In the genomic region with DNA sequence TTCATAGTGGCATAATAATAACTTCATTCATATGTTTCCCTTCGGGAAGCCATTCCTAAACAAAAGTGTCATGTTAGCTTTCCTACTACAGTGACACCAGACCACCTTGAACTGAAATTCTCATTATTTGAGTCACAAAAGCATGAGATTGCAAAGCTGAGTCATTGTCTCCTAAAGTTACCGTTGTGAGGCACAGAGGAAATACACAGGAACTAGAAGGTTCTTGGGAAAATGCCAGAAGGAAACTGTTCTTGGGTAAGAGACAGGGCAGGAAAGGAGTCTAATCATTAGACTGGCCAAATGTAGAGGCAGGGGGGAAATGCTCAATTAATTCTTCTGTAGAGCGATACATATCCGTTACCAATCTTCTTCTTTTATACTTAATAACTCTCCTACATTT, we compare ENCODE assay signal across 28 mouse cellular contexts.
A peak's percentile ranks its signal among the peaks of the same experiment; 100 is the strongest.
DNase-seq lines count a peak whose midpoint lies in the region; ATAC-seq and TF ChIP-seq lines count a peak whose summit lies in the region.
"Had no signal": no experiment of that assay in that cellular context is flagged by ENCODE, and none has a peak within 500 bp of the region (broad histone marks: within the 10 kb centered on the region; RNA-seq: fewer than 3 reads in every experiment).

No protein-coding gene starts in this region.

- H3K4me1 ChIP-seq in kidney, postnatal 0 days (replicated peaks; ENCODE audit: insufficient read depth, low read length): no peaks in the 10 kb centered on the region
- H3K4me1 ChIP-seq in lung, adult 2 months (ENCODE audit: control insufficient read depth, insufficient read depth, low read length): peaks cover 2% of the 10 kb centered on the region; the same call in 1 of the 2 replicates
- H3K4me1 ChIP-seq in MEL (ENCODE audit: control insufficient read depth in 1 of 2, insufficient read depth in 2 of 2, low read length in 2 of 2): no peaks in the 10 kb centered on the region
- H3K4me1 ChIP-seq: embryonic facial prominence, embryonic 13.5 days; heart, embryonic 12.5 days; hindbrain, embryonic 13.5 days; limb, embryonic 12.5 days; neural tube, embryonic 12.5 days had no signal

- H3K27me3 ChIP-seq in kidney, postnatal 0 days (ENCODE audit: insufficient read depth, low read length): no peaks in the 10 kb centered on the region
- H3K27me3 ChIP-seq in MEL (ENCODE audit: control insufficient read depth in 1 of 2, insufficient read depth in 2 of 2, low read length in 2 of 2): no peaks in the 10 kb centered on the region
- H3K27me3 ChIP-seq: embryonic facial prominence, embryonic 13.5 days; heart, embryonic 12.5 days; hindbrain, embryonic 13.5 days; limb, embryonic 12.5 days; neural tube, embryonic 12.5 days had no signal

- peak; percentile 56 for DNase-seq in kidney, postnatal 0 days (ENCODE audit: low spot score)
- DNase-seq in kidney, adult 8-10 months: no peak
- DNase-seq in lung, postnatal 10 days: peak; percentile 8
- DNase-seq in lung, adult 2 months: no peak
- DNase-seq in MEL (ENCODE audit: low read depth, low spot score): peak; percentile 3
- DNase-seq in lung, postnatal 36 days: peak; percentile 28
- no peak for DNase-seq in left cerebral cortex, adult 11 months (ENCODE audit: low spot score)
- DNase-seq in spleen, postnatal 36 days (ENCODE audit: low spot score in 2 of 2): no peak
- DNase-seq: adrenal gland, adult 2 months; cerebellum, adult 9-10 months; embryo, embryonic 11 days; heart, adult 2 months; heart, postnatal 4 days; layer of hippocampus, adult 9-11 months; thymus, postnatal 4 days had no signal

- ATAC-seq in kidney, postnatal 0 days (replicated peaks; ENCODE audit: low FRiP score, low read depth): no peak
- ATAC-seq: activated CD4-positive, CD25-positive, alpha-beta regulatory T cell, adult 4 months; forebrain, embryonic 16.5 days; intestine, embryonic 16.5 days; midbrain, embryonic 16.5 days had no signal

- TF ChIP-seq RAD21 in MEL (IDR thresholded peaks at IDR 0.05; ENCODE audit: low read depth, low read length): no peak

- H3K27ac ChIP-seq in kidney, postnatal 0 days: no peak overlapping the region
- H3K27ac ChIP-seq in MEL (ENCODE audit: control insufficient read depth, low read depth, low read length): no peak overlapping the region
- H3K27ac ChIP-seq: embryonic facial prominence, embryonic 13.5 days; heart, adult 2 months; hindbrain, embryonic 13.5 days; limb, embryonic 12.5 days; neural tube, embryonic 12.5 days had no signal

- TF ChIP-seq EP300 in MEL (IDR thresholded peaks at IDR 0.05; ENCODE audit: low read depth in 1 of 2, low read length in 2 of 2): no peak

- no peak overlapping the region for H3K4me3 ChIP-seq in kidney, postnatal 0 days (replicated peaks; ENCODE audit: low read depth, low read length)
- no peak overlapping the region for H3K4me3 ChIP-seq in lung, adult 2 months (replicated peaks; ENCODE audit: extremely low read depth, low read depth, low read length)
- H3K4me3 ChIP-seq in MEL (ENCODE audit: control insufficient read depth in 1 of 2, insufficient read depth in 1 of 2, low read depth in 2 of 2, low read length in 2 of 2): no peak overlapping the region
- H3K4me3 ChIP-seq: embryonic facial prominence, embryonic 13.5 days; erythroblast, embryonic 14.5 days; heart, adult 2 months; heart, embryonic 12.5 days; hindbrain, embryonic 13.5 days; limb, embryonic 12.5 days; myocyte; neural tube, embryonic 12.5 days had no signal

- WGBS in kidney, postnatal 0 days: 60% methylated on average over 4 of the region's 4 CpGs
- WGBS in lung, adult 2 months: 44% methylated on average over 4 of the region's 4 CpGs

- no peak overlapping the region for H3K9ac ChIP-seq in kidney, postnatal 0 days (ENCODE audit: low read depth, low read length)
- H3K9ac ChIP-seq in MEL (ENCODE audit: control insufficient read depth, low read depth, low read length, poor library complexity, severe bottlenecking): no peak overlapping the region
- H3K9ac ChIP-seq: embryonic facial prominence, embryonic 13.5 days; heart, embryonic 12.5 days; hindbrain, embryonic 13.5 days; limb, embryonic 12.5 days; neural tube, embryonic 12.5 days had no signal

- no peaks in the 10 kb centered on the region for H3K9me3 ChIP-seq in kidney, postnatal 0 days (replicated peaks; ENCODE audit: low read length)
- no peaks in the 10 kb centered on the region for H3K9me3 ChIP-seq in MEL (replicated peaks; ENCODE audit: insufficient read depth, low read length)
- H3K9me3 ChIP-seq: embryonic facial prominence, embryonic 13.5 days; G1E; heart, embryonic 12.5 days; hindbrain, embryonic 13.5 days; limb, embryonic 12.5 days; neural tube, embryonic 12.5 days had no signal

- TF ChIP-seq CTCF in kidney, postnatal 0 days (IDR thresholded peaks at IDR 0.05; ENCODE audit: low read depth): no peak
- TF ChIP-seq CTCF in lung, adult 2 months (IDR thresholded peaks at IDR 0.05; ENCODE audit: insufficient read depth, low read length): no peak
- no peak for TF ChIP-seq CTCF in MEL (IDR thresholded peaks at IDR 0.05 in 2 of 3, conservative IDR thresholded peaks at IDR 0.05 in 1 of 3; ENCODE audit: control insufficient read depth in 1 of 3, insufficient read depth in 1 of 3, low read depth in 2 of 3, low read length in 3 of 3, poor library complexity in 1 of 3, severe bottlenecking in 1 of 3)

- H3K79me2 ChIP-seq in MEL (ENCODE audit: control insufficient read depth, insufficient read depth, low read length, poor library complexity): no peaks in the 10 kb centered on the region

- no peak overlapping the region for H3K4me2 ChIP-seq in kidney, postnatal 0 days (ENCODE audit: low read length)
- H3K4me2 ChIP-seq: embryonic facial prominence, embryonic 13.5 days; heart, embryonic 12.5 days; hindbrain, embryonic 13.5 days; limb, embryonic 12.5 days; midbrain, embryonic 11.5 days; neural tube, embryonic 12.5 days had no signal

- TF ChIP-seq POLR2A in lung, adult 2 months (IDR thresholded peaks at IDR 0.05; ENCODE audit: borderline replicate concordance, extremely low read depth, low read depth, low read length): no peak
- no peak for TF ChIP-seq POLR2A in MEL (IDR thresholded peaks at IDR 0.05; ENCODE audit: control insufficient read depth in 1 of 2, insufficient read depth in 1 of 2, low read depth in 1 of 2, low read length in 2 of 2, poor library complexity in 1 of 2)

- no peaks in the 10 kb centered on the region for H3K36me3 ChIP-seq in kidney, postnatal 0 days (ENCODE audit: insufficient read depth, low read length)
- H3K36me3 ChIP-seq in MEL (ENCODE audit: control insufficient read depth in 1 of 2, insufficient read depth in 2 of 2, low read length in 2 of 2): no peaks in the 10 kb centered on the region
- H3K36me3 ChIP-seq: embryonic facial prominence, embryonic 13.5 days; G1E; heart, embryonic 12.5 days; hindbrain, embryonic 13.5 days; limb, embryonic 12.5 days; neural tube, embryonic 12.5 days had no signal

TF ChIP-seq in MEL, 35 proteins besides CTCF, POLR2A, EP300 and RAD21:
- TF ChIP-seq BHLHE40 (IDR thresholded peaks at IDR 0.05; ENCODE audit: borderline replicate concordance, low read depth, low read length) (no peak), HCFC1 (IDR thresholded peaks at IDR 0.05; ENCODE audit: low read depth, low read length) (no peak), SMC3 (IDR thresholded peaks at IDR 0.05; ENCODE audit: low read depth, low read length) (no peak), MYC (IDR thresholded peaks at IDR 0.05; ENCODE audit: low read depth, low read length) (no peak), ZC3H11A (IDR thresholded peaks at IDR 0.05; ENCODE audit: low read depth, low read length) (no peak), KAT2A (conservative IDR thresholded peaks at IDR 0.05; ENCODE audit: low read depth, low read length) (no peak), TCF12 (IDR thresholded peaks at IDR 0.05; ENCODE audit: low read depth, low read length) (no peak), USF1 (IDR thresholded peaks at IDR 0.05; ENCODE audit: low read depth, low read length) (no peak), POLR2AphosphoS2 (IDR thresholded peaks at IDR 0.05; ENCODE audit: low read length) (no peak), ELF1 (IDR thresholded peaks at IDR 0.05; ENCODE audit: low read depth, low read length) (no peak)

Comparison
In these comparisons a context has a peak if more than half of its experiments do, and no peak if none do; other contexts are left out.
1. DNase-seq: peak in kidney, postnatal 0 days (single experiment), lung, postnatal 10 days (single experiment), MEL (single experiment) and lung, postnatal 36 days (single experiment); none in kidney, adult 8-10 months (0 of 2), lung, adult 2 months (single experiment), left cerebral cortex, adult 11 months (single experiment) and spleen, postnatal 36 days (0 of 2).